ENCODE assay signal across 10 mouse cellular contexts in genomic region chr4:56829511-56829921, GRCm38 (mm10). TPM values are rescaled to one million over a fixed set of nuclear protein-coding genes. Genes with fewer than 3 reads are reported as not detected.
DNase-seq lines count a peak whose midpoint lies in the region; ATAC-seq and TF ChIP-seq lines count a peak whose summit lies in the region.
"Had no signal": no experiment of that assay in that cellular context is flagged by ENCODE, and none has a peak within 500 bp of the region (broad histone marks: within the 10 kb centered on the region; RNA-seq: fewer than 3 reads in every experiment).

No protein-coding gene starts in this region.

- H3K4me2 ChIP-seq in hindbrain, embryonic 15.5 days: no peak overlapping the region
- H3K4me2 ChIP-seq in hindbrain, embryonic 14.5 days (replicated peaks): no peak overlapping the region
- H3K4me2 ChIP-seq in heart, embryonic 16.5 days (ENCODE audit: low read depth, low read length): no peak overlapping the region
- no peak overlapping the region for H3K4me2 ChIP-seq in stomach, postnatal 0 days (replicated peaks; ENCODE audit: low read depth)
- H3K4me2 ChIP-seq in midbrain, embryonic 15.5 days: no peak overlapping the region
- H3K4me2 ChIP-seq: stomach, embryonic 15.5 days had no signal

- no peaks in the 10 kb centered on the region for H3K27me3 ChIP-seq in hindbrain, embryonic 15.5 days
- H3K27me3 ChIP-seq in hindbrain, embryonic 14.5 days (ENCODE audit: control insufficient read depth, insufficient read depth, low read length): no peaks in the 10 kb centered on the region
- H3K27me3 ChIP-seq in heart, embryonic 16.5 days (ENCODE audit: control insufficient read depth, insufficient read depth, low read length): no peaks in the 10 kb centered on the region
- H3K27me3 ChIP-seq in stomach, postnatal 0 days (ENCODE audit: control insufficient read depth, insufficient read depth, low read length): no peaks in the 10 kb centered on the region
- H3K27me3 ChIP-seq in midbrain, embryonic 15.5 days (replicated peaks): no peaks in the 10 kb centered on the region
- H3K27me3 ChIP-seq: stomach, embryonic 15.5 days had no signal

- no peaks in the 10 kb centered on the region for H3K9me3 ChIP-seq in hindbrain, embryonic 15.5 days
- H3K9me3 ChIP-seq in hindbrain, embryonic 14.5 days (ENCODE audit: control insufficient read depth, low read length): no peaks in the 10 kb centered on the region
- no peaks in the 10 kb centered on the region for H3K9me3 ChIP-seq in heart, embryonic 16.5 days (replicated peaks; ENCODE audit: control insufficient read depth, low read length)
- no peaks in the 10 kb centered on the region for H3K9me3 ChIP-seq in stomach, postnatal 0 days (ENCODE audit: control insufficient read depth, low read length)
- no peaks in the 10 kb centered on the region for H3K9me3 ChIP-seq in midbrain, embryonic 15.5 days
- H3K9me3 ChIP-seq: stomach, embryonic 15.5 days had no signal

- no peak for TF ChIP-seq CTCF in cortical plate, adult 2 months (IDR thresholded peaks at IDR 0.05; ENCODE audit: extremely low read depth, insufficient read depth, low read length)
- no peak for TF ChIP-seq CTCF in stomach, postnatal 0 days (IDR thresholded peaks at IDR 0.05; ENCODE audit: low read depth)

- 0 out of 2 replicates have a peak overlapping the region, but pooled peaks have one; percentile 14 for H3K27ac ChIP-seq in hindbrain, embryonic 15.5 days (replicated peaks)
- H3K27ac ChIP-seq in hindbrain, embryonic 14.5 days: no peak overlapping the region
- H3K27ac ChIP-seq in cortical plate, adult 2 months (ENCODE audit: insufficient read depth, low read length): peak overlapping the region; percentile 44; the same call in 1 of the 2 replicates
- H3K27ac ChIP-seq in heart, embryonic 16.5 days (ENCODE audit: low read length): 0 out of 2 replicates have a peak overlapping the region, but pooled peaks have one; percentile 31
- H3K27ac ChIP-seq in stomach, postnatal 0 days (replicated peaks): no peak overlapping the region
- H3K27ac ChIP-seq in midbrain, embryonic 15.5 days: no peak overlapping the region
- H3K27ac ChIP-seq: liver, embryonic 14.5 days; stomach, embryonic 15.5 days had no signal

- no peaks in the 10 kb centered on the region for H3K4me1 ChIP-seq in hindbrain, embryonic 15.5 days (replicated peaks)
- H3K4me1 ChIP-seq in hindbrain, embryonic 14.5 days (replicated peaks; ENCODE audit: control insufficient read depth, insufficient read depth, low read length): no peaks in the 10 kb centered on the region
- peaks cover 2% of the 10 kb centered on the region; the same call in 1 of the 2 replicates for H3K4me1 ChIP-seq in cortical plate, adult 2 months (ENCODE audit: control insufficient read depth, insufficient read depth, low read length)
- no peaks in the 10 kb centered on the region for H3K4me1 ChIP-seq in heart, embryonic 16.5 days (ENCODE audit: control insufficient read depth, insufficient read depth, low read length)
- H3K4me1 ChIP-seq in stomach, postnatal 0 days (replicated peaks; ENCODE audit: control insufficient read depth, insufficient read depth): no peaks in the 10 kb centered on the region
- H3K4me1 ChIP-seq in midbrain, embryonic 15.5 days: no peaks in the 10 kb centered on the region
- H3K4me1 ChIP-seq: stomach, embryonic 15.5 days had no signal

- 44% methylated on average over 7 of the region's 7 CpGs for WGBS in hindbrain, embryonic 15.5 days
- 47% methylated on average over 7 of the region's 7 CpGs for WGBS in hindbrain, embryonic 14.5 days
- 55% methylated on average over 7 of the region's 7 CpGs for WGBS in heart, embryonic 16.5 days
- WGBS in stomach, postnatal 0 days: 57% methylated on average over 7 of the region's 7 CpGs
- 53% methylated on average over 7 of the region's 7 CpGs for WGBS in midbrain, embryonic 15.5 days

- no peak overlapping the region for H3K9ac ChIP-seq in hindbrain, embryonic 15.5 days
- H3K9ac ChIP-seq in hindbrain, embryonic 14.5 days: no peak overlapping the region
- H3K9ac ChIP-seq in heart, embryonic 16.5 days (ENCODE audit: low read length): no peak overlapping the region
- H3K9ac ChIP-seq in stomach, postnatal 0 days (ENCODE audit: low read length): no peak overlapping the region
- no peak overlapping the region for H3K9ac ChIP-seq in midbrain, embryonic 15.5 days
- H3K9ac ChIP-seq: liver, embryonic 14.5 days; stomach, embryonic 15.5 days had no signal

- no peak for TF ChIP-seq POLR2A in cortical plate, adult 2 months (IDR thresholded peaks at IDR 0.05; ENCODE audit: extremely low read depth, insufficient read depth, low read length)

- no peak for TF ChIP-seq EP300 in stomach, postnatal 0 days (optimal IDR thresholded peaks at IDR 0.05)

- H3K4me3 ChIP-seq in hindbrain, embryonic 15.5 days: no peak overlapping the region
- no peak overlapping the region for H3K4me3 ChIP-seq in hindbrain, embryonic 14.5 days (replicated peaks; ENCODE audit: low read length)
- H3K4me3 ChIP-seq in cortical plate, adult 2 months (ENCODE audit: insufficient read depth, low read length): no peak overlapping the region
- H3K4me3 ChIP-seq in heart, embryonic 16.5 days (ENCODE audit: low read length): no peak overlapping the region
- H3K4me3 ChIP-seq in stomach, postnatal 0 days (ENCODE audit: low read depth, low read length): no peak overlapping the region
- no peak overlapping the region for H3K4me3 ChIP-seq in midbrain, embryonic 15.5 days
- H3K4me3 ChIP-seq: stomach, embryonic 15.5 days had no signal

- H3K36me3 ChIP-seq in hindbrain, embryonic 15.5 days: peaks cover 23% of the 10 kb centered on the region
- peaks cover 63% of the 10 kb centered on the region for H3K36me3 ChIP-seq in hindbrain, embryonic 14.5 days (replicated peaks; ENCODE audit: control insufficient read depth, insufficient read depth)
- H3K36me3 ChIP-seq in heart, embryonic 16.5 days (ENCODE audit: control insufficient read depth, insufficient read depth): peaks cover 12% of the 10 kb centered on the region
- H3K36me3 ChIP-seq in stomach, postnatal 0 days (ENCODE audit: control insufficient read depth, insufficient read depth, low read length): 0 out of 2 replicates have a peak, but pooled peaks cover 3% of the 10 kb centered on the region
- peaks cover 11% of the 10 kb centered on the region; the same call in 1 of the 2 replicates for H3K36me3 ChIP-seq in midbrain, embryonic 15.5 days (replicated peaks)
- H3K36me3 ChIP-seq: stomach, embryonic 15.5 days had no signal

- ATAC-seq in hindbrain, embryonic 15.5 days (ENCODE audit: low FRiP score, low read depth): no peak
- no peak for ATAC-seq in hindbrain, embryonic 14.5 days (ENCODE audit: low FRiP score)
- ATAC-seq in heart, embryonic 16.5 days (replicated peaks; ENCODE audit: extremely low read depth, insufficient read depth, low FRiP score): no peak
- 0 out of 2 replicates have a peak, but pooled peaks have one; percentile 49 for ATAC-seq in stomach, postnatal 0 days (ENCODE audit: low FRiP score, low TSS enrichment)
- ATAC-seq in midbrain, embryonic 15.5 days (replicated peaks): no peak

- DNase-seq in hindbrain, embryonic 14.5 days (ENCODE audit: low spot score): no peak
- peak; percentile 18 to 49 for DNase-seq in layer of hippocampus, postnatal 10 days (ENCODE audit: low spot score in 2 of 2)
- DNase-seq in stomach, postnatal 0 days (ENCODE audit: low spot score): peak; percentile 19
- DNase-seq in urinary bladder, adult 2 months (ENCODE audit: low spot score): no peak

RNA-seq across cellular contexts. Expression of gene Fam206a, which starts 27.4 kb away (rescaled TPM):
- 15.6 and 16.0 TPM in 2 replicates for polyA plus RNA-seq in hindbrain, embryonic 15.5 days (2015; fragmentation: Nextera tagmentation; extraction: Ambion mirVana)
- 18.3 and 19.5 TPM in 2 replicates for polyA plus RNA-seq in hindbrain, embryonic 14.5 days (2014; fragmentation: Nextera tagmentation; extraction: Ambion mirVana)
- 12.4 and 12.6 TPM in 2 replicates for polyA plus RNA-seq in cortical plate, adult 2 months (2012; rRNA removed)
- 8.9 and 9.0 TPM in 2 replicates for polyA plus RNA-seq in heart, embryonic 16.5 days (2015; fragmentation: Nextera tagmentation; extraction: Ambion mirVana)
- total RNA-seq in layer of hippocampus, postnatal 10 days (2021): 10 to 100 TPM; 17.8 to 17.9 TPM
- 4.5 and 4.9 TPM in 2 replicates for polyA plus RNA-seq in stomach, postnatal 0 days (2015; fragmentation: Nextera tagmentation; extraction: Ambion mirVana)
- polyA plus RNA-seq in midbrain, embryonic 15.5 days (2015; fragmentation: Nextera tagmentation; extraction: Ambion mirVana): 15.5 and 18.0 TPM in 2 replicates
- polyA plus RNA-seq in urinary bladder, adult 2 months (2012; rRNA removed): 4.9 and 7.1 TPM in 2 replicates

RNA-seq across cellular contexts. Expression of gene Elp1, which starts 27.4 kb away (rescaled TPM):
- 58.0 and 59.8 TPM in 2 replicates for polyA plus RNA-seq in hindbrain, embryonic 15.5 days (2015; fragmentation: Nextera tagmentation; extraction: Ambion mirVana)
- polyA plus RNA-seq in hindbrain, embryonic 14.5 days (2014; fragmentation: Nextera tagmentation; extraction: Ambion mirVana): 82.5 and 83.0 TPM in 2 replicates
- polyA plus RNA-seq in cortical plate, adult 2 months (2012; rRNA removed): 70.7 and 71.5 TPM in 2 replicates
- 25.8 and 26.6 TPM in 2 replicates for polyA plus RNA-seq in heart, embryonic 16.5 days (2015; fragmentation: Nextera tagmentation; extraction: Ambion mirVana)
- 10 to 100 TPM; 73.8 to 78.5 TPM for total RNA-seq in layer of hippocampus, postnatal 10 days (2021)
- polyA plus RNA-seq in stomach, postnatal 0 days (2015; fragmentation: Nextera tagmentation; extraction: Ambion mirVana): 10.3 and 11.3 TPM in 2 replicates
- 66.6 and 71.0 TPM in 2 replicates for polyA plus RNA-seq in midbrain, embryonic 15.5 days (2015; fragmentation: Nextera tagmentation; extraction: Ambion mirVana)
- 23.2 and 23.4 TPM in 2 replicates for polyA plus RNA-seq in urinary bladder, adult 2 months (2012; rRNA removed)

RNA-seq across cellular contexts. Expression of gene Ctnnal1, which starts 35.5 kb away (rescaled TPM):
- polyA plus RNA-seq in hindbrain, embryonic 15.5 days (2015; fragmentation: Nextera tagmentation; extraction: Ambion mirVana): 15.7 and 16.2 TPM in 2 replicates
- 12.2 and 16.7 TPM in 2 replicates for polyA plus RNA-seq in hindbrain, embryonic 14.5 days (2014; fragmentation: Nextera tagmentation; extraction: Ambion mirVana)
- polyA plus RNA-seq in cortical plate, adult 2 months (2012; rRNA removed): 22.2 and 26.1 TPM in 2 replicates
- polyA plus RNA-seq in heart, embryonic 16.5 days (2015; fragmentation: Nextera tagmentation; extraction: Ambion mirVana): 27.1 and 27.6 TPM in 2 replicates
- total RNA-seq in layer of hippocampus, postnatal 10 days (2021): 10 to 100 TPM; 13.1 to 17.6 TPM
- 9.2 and 9.3 TPM in 2 replicates for polyA plus RNA-seq in stomach, postnatal 0 days (2015; fragmentation: Nextera tagmentation; extraction: Ambion mirVana)
- 12.5 and 14.0 TPM in 2 replicates for polyA plus RNA-seq in midbrain, embryonic 15.5 days (2015; fragmentation: Nextera tagmentation; extraction: Ambion mirVana)
- 57.8 and 69.1 TPM in 2 replicates for polyA plus RNA-seq in urinary bladder, adult 2 months (2012; rRNA removed)

Comparison
In these comparisons a context has a peak if more than half of its experiments do, and no peak if none do; other contexts are left out.
1. H3K27ac ChIP-seq: peak in hindbrain, embryonic 15.5 days (single experiment), cortical plate, adult 2 months (single experiment) and heart, embryonic 16.5 days (single experiment); none in hindbrain, embryonic 14.5 days (single experiment), stomach, postnatal 0 days (single experiment) and midbrain, embryonic 15.5 days (single experiment).
2. DNase-seq: peak in layer of hippocampus, postnatal 10 days (2 of 2) and stomach, postnatal 0 days (single experiment); none in hindbrain, embryonic 14.5 days (single experiment) and urinary bladder, adult 2 months (single experiment).